Mouse (Mus musculus) neural tube, embryonic 13.5 days (tissue): ENCODE measurements around the gene Kcnj1. TPM values are rescaled to one million over a fixed set of nuclear protein-coding genes. Genes with fewer than 3 reads are reported as not detected.

Experiments used
- ATAC-seq: fragments of 200-750 bp; cut with Nextera tagmentation; 2 replicates; pipeline ENCODE4 v1.8.0; 2017; ENCODE audit warnings: low read depth, mild to moderate bottlenecking, moderate TSS enrichment, moderate library complexity
- H3K27ac ChIP-seq: fragments of 300-500 bp; sonication (generic); replicated peaks from 2 replicates; pipeline ENCODE4 v1.5.1; 2015; ENCODE audit warnings: moderate library complexity, mild to moderate bottlenecking, inconsistent platforms
- H3K27me3 ChIP-seq: fragments of 300-500 bp; sonication (generic); 2 replicates; pipeline ENCODE4 v1.6.1; 2015; ENCODE audit warnings: mild to moderate bottlenecking, inconsistent platforms
- H3K36me3 ChIP-seq: fragments of 300-500 bp; sonication (generic); 2 replicates; pipeline ENCODE4 v1.6.1; 2015; ENCODE audit warnings: mild to moderate bottlenecking, inconsistent platforms
- H3K4me1 ChIP-seq: fragments of 300-500 bp; sonication (generic); replicated peaks from 2 replicates; pipeline ENCODE4 v1.6.1; 2015; ENCODE audit warnings: inconsistent platforms
- H3K4me2 ChIP-seq: fragments of 300-500 bp; sonication (generic); 2 replicates; pipeline ENCODE4 v1.6.1; 2015; ENCODE audit warnings: inconsistent platforms, mild to moderate bottlenecking, moderate library complexity
- H3K4me3 ChIP-seq: fragments of 300-500 bp; sonication (generic); 2 replicates; pipeline ENCODE4 v1.5.1; 2015; ENCODE audit warnings: mild to moderate bottlenecking, inconsistent platforms
- H3K9ac ChIP-seq: fragments of 300-500 bp; sonication (generic); 2 replicates; pipeline ENCODE4 v1.6.1; 2015; ENCODE audit warnings: moderate library complexity, mild to moderate bottlenecking, inconsistent platforms
- H3K9me3 ChIP-seq: fragments of 300-500 bp; sonication (generic); 2 replicates; pipeline ENCODE4 v1.6.1; 2016; ENCODE audit warnings: inconsistent platforms
- WGBS: fragments of 180-500 bp; shearing (Covaris S2); methylation state at CpG from one replicate; pipeline ENCODE4 v1.1.7; 2015; 5-methylcytosine and 5-hydroxymethylcytosine counted together
- polyA plus RNA-seq: library from polyadenylated mRNA; unstranded; fragments of >200 nt; fragmentation: Nextera tagmentation; extraction: Ambion mirVana; gene quantifications from 2 replicates; pipeline ENCODE4 v1.2.1, GENCODE M21; 2015

The Kcnj1 gene
- polyA plus RNA-seq, 1 experiment from 2014 or later, result not detected

GRCm38 (mm10) chr9:32368812-32369211 lies 3.5 kb upstream of the Kcnj1 start:
- 25% methylated on average over 2 of the region's 2 CpGs for WGBS
- H3K4me2 ChIP-seq, result no peak overlapping the region
- no peak overlapping the region for H3K9ac ChIP-seq
- no peaks in the 10 kb centered on the region for H3K36me3 ChIP-seq
- H3K4me3 ChIP-seq, result no peak overlapping the region
- H3K27me3 ChIP-seq, result no peaks in the 10 kb centered on the region
- H3K4me1 ChIP-seq, result peaks cover 12% of the 10 kb centered on the region
- H3K27ac ChIP-seq, result no peak overlapping the region
- no peaks in the 10 kb centered on the region for H3K9me3 ChIP-seq
- ATAC-seq, result peak; percentile 32; the same call in 1 of the 2 replicates

- Histone ChIP-seq H3K36me3 (no peaks in the 10 kb centered on the region), H3K27me3 (no peaks in the 10 kb centered on the region), H3K4me1 (peaks cover 12% of the 10 kb centered on the region), H3K9me3 (no peaks in the 10 kb centered on the region), H3K4me3 (no peak overlapping the region), H3K4me2 (no peak overlapping the region), H3K9ac (no peak overlapping the region), H3K27ac (no peak overlapping the region)
- WGBS, result 43% methylated on average over 6 of the region's 6 CpGs
- ATAC-seq, result no peak
Observed at GRCm38 (mm10) chr9:32369388-32369787, 2.9 kb upstream of the Kcnj1 start.

- no peak overlapping the region for H3K9ac ChIP-seq
- H3K9me3 ChIP-seq, result no peaks in the 10 kb centered on the region
- ATAC-seq, result no peak
- H3K36me3 ChIP-seq, result no peaks in the 10 kb centered on the region
- H3K4me1 ChIP-seq, result peaks cover 10% of the 10 kb centered on the region
- H3K4me2 ChIP-seq, result no peak overlapping the region
- 94% methylated on average over 6 of the region's 6 CpGs for WGBS
- no peaks in the 10 kb centered on the region for H3K27me3 ChIP-seq
- H3K4me3 ChIP-seq, result no peak overlapping the region
- H3K27ac ChIP-seq, result no peak overlapping the region
Observed at GRCm38 (mm10) chr9:32373656-32374055, 1.4 kb downstream of the Kcnj1 start.

- no peak overlapping the region for H3K9ac ChIP-seq
- WGBS, result 89% methylated on average over 7 of the region's 7 CpGs
- no peaks in the 10 kb centered on the region for H3K4me1 ChIP-seq
- H3K9me3 ChIP-seq, result no peaks in the 10 kb centered on the region
- no peaks in the 10 kb centered on the region for H3K27me3 ChIP-seq
- H3K36me3 ChIP-seq, result no peaks in the 10 kb centered on the region
- H3K27ac ChIP-seq, result no peak overlapping the region
- H3K4me2 ChIP-seq, result no peak overlapping the region
- no peak for ATAC-seq
- no peak overlapping the region for H3K4me3 ChIP-seq
Observed at GRCm38 (mm10) chr9:32376031-32376430, 3.7 kb downstream of the Kcnj1 start.

GRCm38 (mm10) chr9:32376863-32377590 lies 4.7 kb downstream of the Kcnj1 start:
- 86% methylated on average over 5 of the region's 5 CpGs for WGBS
- no peak overlapping the region for H3K4me2 ChIP-seq
- no peaks in the 10 kb centered on the region for H3K9me3 ChIP-seq
- H3K4me3 ChIP-seq, result no peak overlapping the region
- no peaks in the 10 kb centered on the region for H3K36me3 ChIP-seq
- H3K27ac ChIP-seq, result no peak overlapping the region
- no peaks in the 10 kb centered on the region for H3K27me3 ChIP-seq
- H3K4me1 ChIP-seq, result no peaks in the 10 kb centered on the region
- no peak overlapping the region for H3K9ac ChIP-seq
- no peak for ATAC-seq

GRCm38 (mm10) chr9:32384906-32385305 lies 12.6 kb downstream of the Kcnj1 start:
- H3K27me3 ChIP-seq, result no peaks in the 10 kb centered on the region
- H3K9ac ChIP-seq, result no peak overlapping the region
- H3K27ac ChIP-seq, result no peak overlapping the region
- H3K36me3 ChIP-seq, result no peaks in the 10 kb centered on the region
- no peaks in the 10 kb centered on the region for H3K9me3 ChIP-seq
- ATAC-seq, result no peak
- 75% methylated on average over 4 of the region's 4 CpGs for WGBS
- no peak overlapping the region for H3K4me2 ChIP-seq
- no peaks in the 10 kb centered on the region for H3K4me1 ChIP-seq
- H3K4me3 ChIP-seq, result no peak overlapping the region

GRCm38 (mm10) chr9:32388120-32388519 lies 15.8 kb downstream of the Kcnj1 start:
- H3K27ac ChIP-seq, result no peak overlapping the region
- H3K4me1 ChIP-seq, result no peaks in the 10 kb centered on the region
- ATAC-seq, result no peak
- no peak overlapping the region for H3K9ac ChIP-seq
- H3K4me3 ChIP-seq, result no peak overlapping the region
- no peaks in the 10 kb centered on the region for H3K36me3 ChIP-seq
- H3K27me3 ChIP-seq, result no peaks in the 10 kb centered on the region
- H3K9me3 ChIP-seq, result no peaks in the 10 kb centered on the region
- 95% methylated on average over 1 of the region's 1 CpGs for WGBS
- H3K4me2 ChIP-seq, result no peak overlapping the region

- no peak for ATAC-seq
- H3K27ac ChIP-seq, result no peak overlapping the region
- H3K27me3 ChIP-seq, result no peaks in the 10 kb centered on the region
- WGBS, result 91% methylated on average over 5 of the region's 5 CpGs
- no peak overlapping the region for H3K9ac ChIP-seq
- no peaks in the 10 kb centered on the region for H3K4me1 ChIP-seq
- no peaks in the 10 kb centered on the region for H3K9me3 ChIP-seq
- H3K4me2 ChIP-seq, result no peak overlapping the region
- H3K4me3 ChIP-seq, result no peak overlapping the region
- no peaks in the 10 kb centered on the region for H3K36me3 ChIP-seq
Observed at GRCm38 (mm10) chr9:32391092-32391491, 18.8 kb downstream of the Kcnj1 start.

- Histone ChIP-seq H3K4me2 (no peak overlapping the region), H3K27me3 (no peaks in the 10 kb centered on the region), H3K4me3 (no peak overlapping the region), H3K9ac (no peak overlapping the region), H3K27ac (no peak overlapping the region), H3K4me1 (no peaks in the 10 kb centered on the region), H3K9me3 (no peaks in the 10 kb centered on the region), H3K36me3 (no peaks in the 10 kb centered on the region)
- WGBS, result 93% methylated on average over 9 of the region's 9 CpGs
- no peak for ATAC-seq
Observed at GRCm38 (mm10) chr9:32391701-32392100, 19.4 kb downstream of the Kcnj1 start.

GRCm38 (mm10) chr9:32392716-32393115 lies 20.4 kb downstream of the Kcnj1 start:
- Histone ChIP-seq H3K4me1 (no peaks in the 10 kb centered on the region), H3K9ac (no peak overlapping the region), H3K36me3 (no peaks in the 10 kb centered on the region), H3K9me3 (no peaks in the 10 kb centered on the region), H3K4me3 (no peak overlapping the region), H3K4me2 (no peak overlapping the region), H3K27me3 (no peaks in the 10 kb centered on the region), H3K27ac (no peak overlapping the region)
- WGBS, result 85% methylated on average over 6 of the region's 6 CpGs
- ATAC-seq, result no peak

- WGBS, result 88% methylated on average over 4 of the region's 4 CpGs
- H3K27ac ChIP-seq, result no peak overlapping the region
- H3K9ac ChIP-seq, result no peak overlapping the region
- no peaks in the 10 kb centered on the region for H3K27me3 ChIP-seq
- H3K4me1 ChIP-seq, result no peaks in the 10 kb centered on the region
- H3K4me3 ChIP-seq, result no peak overlapping the region
- ATAC-seq, result no peak
- no peaks in the 10 kb centered on the region for H3K9me3 ChIP-seq
- no peak overlapping the region for H3K4me2 ChIP-seq
- H3K36me3 ChIP-seq, result no peaks in the 10 kb centered on the region
Observed at GRCm38 (mm10) chr9:32394761-32395161, 22.5 kb downstream of the Kcnj1 start.

GRCm38 (mm10) chr9:32400212-32400611 lies 27.9 kb downstream of the Kcnj1 start:
- no peaks in the 10 kb centered on the region for H3K27me3 ChIP-seq
- no peaks in the 10 kb centered on the region for H3K36me3 ChIP-seq
- no peak for ATAC-seq
- H3K27ac ChIP-seq, result no peak overlapping the region
- H3K9ac ChIP-seq, result no peak overlapping the region
- no peak overlapping the region for H3K4me2 ChIP-seq
- H3K4me3 ChIP-seq, result no peak overlapping the region
- 85% methylated on average over 2 of the region's 2 CpGs for WGBS
- no peaks in the 10 kb centered on the region for H3K4me1 ChIP-seq
- H3K9me3 ChIP-seq, result no peaks in the 10 kb centered on the region

- Histone ChIP-seq H3K27me3 (no peaks in the 10 kb centered on the region), H3K9me3 (no peaks in the 10 kb centered on the region), H3K4me2 (no peak overlapping the region), H3K9ac (no peak overlapping the region), H3K27ac (0 out of 2 replicates have a peak overlapping the region, but pooled peaks have one; percentile 5), H3K36me3 (no peaks in the 10 kb centered on the region), H3K4me3 (no peak overlapping the region), H3K4me1 (no peaks in the 10 kb centered on the region)
- 65% methylated on average over 5 of the region's 5 CpGs for WGBS
- no peak for ATAC-seq
Observed at GRCm38 (mm10) chr9:32400662-32401161, 28.4 kb downstream of the Kcnj1 start.
